Mouse (Mus musculus) embryonic facial prominence, embryonic 15.5 days (tissue): Measurements from ENCODE around the gene Rtf2. TPM values are rescaled to one million over a fixed set of nuclear protein-coding genes. Genes with fewer than 3 reads are reported as not detected.

ENCODE experiments used
- ATAC-seq: fragments of 200-750 bp; cut with Nextera tagmentation; 2 replicates; pipeline ENCODE4 v1.8.0; 2017; ENCODE audit warnings: low read depth, moderate TSS enrichment; ENCODE audit not compliant: insufficient number of reproducible peaks, low FRiP score, low TSS enrichment
- H3K27ac ChIP-seq: fragments of 300-500 bp; sonication (generic); replicated peaks from 2 replicates; pipeline ENCODE4 v1.5.1; 2015; ENCODE audit warnings: mild to moderate bottlenecking, inconsistent platforms
- H3K27me3 ChIP-seq: fragments of 300-500 bp; sonication (generic); 2 replicates; pipeline ENCODE4 v1.6.1; 2015; ENCODE audit warnings: inconsistent platforms
- H3K36me3 ChIP-seq: fragments of 300-500 bp; sonication (generic); 2 replicates; pipeline ENCODE4 v1.6.1; 2015; ENCODE audit warnings: mild to moderate bottlenecking, inconsistent platforms
- H3K4me1 ChIP-seq: fragments of 300-500 bp; sonication (generic); 2 replicates; pipeline ENCODE4 v1.6.1; 2015; ENCODE audit warnings: inconsistent platforms
- H3K4me2 ChIP-seq: fragments of 300-500 bp; sonication (generic); replicated peaks from 2 replicates; pipeline ENCODE4 v1.6.1; 2015; ENCODE audit warnings: mild to moderate bottlenecking, inconsistent platforms
- H3K4me3 ChIP-seq: fragments of 300-500 bp; sonication (generic); replicated peaks from 2 replicates; pipeline ENCODE4 v1.5.1; 2015; ENCODE audit warnings: mild to moderate bottlenecking, inconsistent platforms
- H3K9ac ChIP-seq: fragments of 300-500 bp; sonication (generic); 2 replicates; pipeline ENCODE4 v1.6.1; 2015; ENCODE audit warnings: inconsistent platforms
- H3K9me3 ChIP-seq: fragments of 300-500 bp; sonication (generic); replicated peaks from 2 replicates; pipeline ENCODE4 v1.6.1; 2016; ENCODE audit warnings: inconsistent platforms
- WGBS: fragments of 180-500 bp; shearing (Covaris S2); methylation state at CpG from one replicate; pipeline ENCODE4 v1.1.7; 2015; 5-methylcytosine and 5-hydroxymethylcytosine counted together
- polyA plus RNA-seq: library from polyadenylated mRNA; unstranded; fragments of >200 nt; fragmentation: Nextera tagmentation; extraction: Ambion mirVana; gene quantifications from 2 replicates; pipeline ENCODE4 v1.2.1, GENCODE M21; 2015

Gene Rtf2
- 75.8 and 79.2 TPM in 2 replicates for polyA plus RNA-seq

- ATAC-seq: peak; percentile 94
- H3K36me3 ChIP-seq: peaks cover 6% of the 10 kb centered on the region; the same call in 1 of the 2 replicates
- WGBS: 2% methylated on average over 35 of the region's 35 CpGs
- no peaks in the 10 kb centered on the region for H3K9me3 ChIP-seq
- H3K27ac ChIP-seq: peak within 1 kb of the TSS; percentile 85
- H3K27me3 ChIP-seq: no peaks in the 10 kb centered on the region
- H3K4me3 ChIP-seq: peak within 1 kb of the TSS; percentile 78
- peak within 1 kb of the TSS; percentile 63 for H3K9ac ChIP-seq
- peaks cover 21% of the 10 kb centered on the region for H3K4me1 ChIP-seq
- H3K4me2 ChIP-seq: peak within 1 kb of the TSS; percentile 60
Observed at GRCm38 (mm10) chr2:172439843-172440639, at the start of gene Rtf2. Gene Rtf2 (plus strand): TSS chr2:172440556.

DNA sequence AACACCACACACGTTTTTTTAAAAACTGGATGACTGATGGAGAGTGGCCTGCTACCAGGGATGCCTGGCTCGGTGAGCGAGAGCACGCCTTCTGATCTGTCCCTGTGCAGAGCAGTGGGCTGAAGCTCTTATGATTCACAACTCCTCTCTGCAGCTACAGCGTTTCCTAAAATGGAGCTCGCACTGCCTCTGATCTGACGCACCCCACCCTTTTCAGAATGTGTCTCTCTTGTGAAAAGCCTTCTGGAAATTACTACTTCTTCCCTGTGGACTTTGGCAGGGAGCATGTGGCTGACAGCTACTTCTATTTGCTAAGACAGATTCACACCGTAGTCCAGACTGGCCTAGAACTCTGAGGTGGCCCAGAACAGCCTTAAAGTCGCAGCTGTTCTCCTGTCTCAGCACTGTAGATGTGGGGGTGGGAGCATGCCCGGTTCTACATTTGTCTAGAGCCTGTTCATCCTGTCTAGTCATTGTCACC is 48.3 kb upstream of the Rtf2 start:
- no peak for ATAC-seq
- WGBS: 59% methylated on average over 10 of the region's 10 CpGs

DNA sequence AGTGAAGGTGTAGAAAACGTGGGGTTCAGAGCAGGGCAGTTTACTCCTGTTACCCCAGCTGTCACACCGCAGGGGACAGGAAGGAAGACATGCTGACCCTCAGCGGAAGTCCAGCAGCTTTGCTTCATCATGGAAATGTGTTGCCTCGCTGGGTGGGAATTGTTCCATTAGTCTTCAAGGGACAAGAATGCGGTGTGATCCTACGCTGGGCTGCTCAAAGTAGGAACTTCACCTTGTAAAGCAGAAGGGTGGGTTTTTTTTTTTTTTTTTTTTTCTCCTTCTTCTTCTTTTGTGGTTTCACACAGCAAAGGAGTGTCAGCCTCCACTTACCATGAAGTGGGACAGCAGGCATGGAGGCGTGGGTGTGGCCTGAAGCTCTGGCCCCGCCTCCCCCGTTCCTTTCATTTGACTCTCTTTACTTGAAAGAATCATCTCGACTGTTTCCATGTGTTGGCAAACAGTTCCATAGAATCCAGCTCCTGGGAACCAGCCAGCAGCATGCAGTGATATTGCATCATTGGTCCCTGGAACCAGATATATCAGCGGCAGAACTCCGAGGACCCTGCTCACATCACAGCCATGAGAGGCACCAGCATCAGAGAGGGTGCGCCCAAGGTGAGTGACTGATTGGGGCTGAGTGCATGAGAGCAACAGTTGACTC is 46.8 kb upstream of the Rtf2 start, which contains the start of gene Cass4:
Cass4 (plus strand) TSS at position 404 of the 661 bp plus-strand sequence.
- H3K9ac ChIP-seq: no peak within 1 kb of the TSS
- ATAC-seq: no peak; the same call in 1 of the 2 replicates
- H3K36me3 ChIP-seq: no peaks in the 10 kb centered on the region
- H3K9me3 ChIP-seq: no peaks in the 10 kb centered on the region
- H3K4me3 ChIP-seq: no peak within 1 kb of the TSS
- no peaks in the 10 kb centered on the region for H3K4me1 ChIP-seq
- WGBS: 40% methylated on average over 13 of the region's 13 CpGs
- H3K27ac ChIP-seq: no peak within 1 kb of the TSS
- H3K4me2 ChIP-seq: no peak within 1 kb of the TSS
- no peaks in the 10 kb centered on the region for H3K27me3 ChIP-seq

More for the DNA sequence above, 48.3 kb upstream of the Rtf2 start:
- no peaks in the 10 kb centered on the region for H3K9me3 ChIP-seq
- no peak overlapping the region for H3K27ac ChIP-seq
- no peak overlapping the region for H3K4me3 ChIP-seq
- no peaks in the 10 kb centered on the region for H3K36me3 ChIP-seq
- no peak overlapping the region for H3K9ac ChIP-seq
- no peak overlapping the region for H3K4me2 ChIP-seq
- no peaks in the 10 kb centered on the region for H3K27me3 ChIP-seq
- H3K4me1 ChIP-seq: no peaks in the 10 kb centered on the region

GRCm38 (mm10) chr2:172394052-172394392 is 46.3 kb upstream of the Rtf2 start:
- WGBS: 74% methylated on average over 2 of the region's 2 CpGs
- Histone ChIP-seq H3K4me1 (no peaks in the 10 kb centered on the region), H3K4me3 (no peak overlapping the region), H3K27me3 (no peaks in the 10 kb centered on the region), H3K27ac (no peak overlapping the region), H3K4me2 (no peak overlapping the region), H3K9me3 (no peaks in the 10 kb centered on the region), H3K9ac (no peak overlapping the region), H3K36me3 (no peaks in the 10 kb centered on the region)
- ATAC-seq: no peak

- 78% methylated on average over 4 of the region's 4 CpGs for WGBS
- ATAC-seq: no peak
- H3K27me3 ChIP-seq: no peaks in the 10 kb centered on the region
- no peak overlapping the region for H3K9ac ChIP-seq
- H3K4me1 ChIP-seq: no peaks in the 10 kb centered on the region
- H3K4me2 ChIP-seq: no peak overlapping the region
- H3K27ac ChIP-seq: no peak overlapping the region
- H3K36me3 ChIP-seq: no peaks in the 10 kb centered on the region
- no peak overlapping the region for H3K4me3 ChIP-seq
- H3K9me3 ChIP-seq: no peaks in the 10 kb centered on the region
Observed at GRCm38 (mm10) chr2:172394671-172395070, 45.7 kb upstream of the Rtf2 start.

DNA sequence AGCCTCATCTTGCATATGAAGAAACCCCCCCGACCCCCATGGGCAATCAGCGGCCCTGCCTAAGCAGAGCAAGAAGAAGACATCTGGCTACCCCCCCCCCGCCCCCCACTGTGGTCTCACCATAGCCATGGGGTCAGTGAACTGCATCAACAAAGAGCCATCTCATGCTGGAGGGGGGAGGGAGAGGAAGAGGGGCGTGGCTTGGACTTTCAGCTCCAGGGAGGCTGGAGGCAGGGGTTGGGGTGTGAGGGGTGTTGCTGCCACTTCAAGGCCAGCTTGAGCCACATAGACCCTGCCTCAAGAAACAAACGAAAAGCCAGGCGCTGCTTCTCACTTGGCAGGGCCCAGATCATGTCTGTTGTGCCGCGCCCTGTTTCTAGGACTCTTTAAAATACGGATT is 44.4 kb upstream of the Rtf2 start:
- no peak overlapping the region for H3K27ac ChIP-seq
- H3K27me3 ChIP-seq: no peaks in the 10 kb centered on the region
- no peak overlapping the region for H3K9ac ChIP-seq
- no peak overlapping the region for H3K4me3 ChIP-seq
- ATAC-seq: no peak
- no peak overlapping the region for H3K4me2 ChIP-seq
- H3K36me3 ChIP-seq: no peaks in the 10 kb centered on the region
- no peaks in the 10 kb centered on the region for H3K4me1 ChIP-seq
- WGBS: 40% methylated on average over 9 of the region's 9 CpGs
- H3K9me3 ChIP-seq: no peaks in the 10 kb centered on the region

GRCm38 (mm10) chr2:172399901-172400300 is 40.5 kb upstream of the Rtf2 start:
- Histone ChIP-seq H3K27ac (no peak overlapping the region), H3K27me3 (no peaks in the 10 kb centered on the region), H3K4me1 (no peaks in the 10 kb centered on the region), H3K9me3 (no peaks in the 10 kb centered on the region), H3K4me3 (no peak overlapping the region), H3K9ac (no peak overlapping the region), H3K36me3 (no peaks in the 10 kb centered on the region), H3K4me2 (no peak overlapping the region)
- 49% methylated on average over 9 of the region's 9 CpGs for WGBS
- no peak for ATAC-seq

DNA sequence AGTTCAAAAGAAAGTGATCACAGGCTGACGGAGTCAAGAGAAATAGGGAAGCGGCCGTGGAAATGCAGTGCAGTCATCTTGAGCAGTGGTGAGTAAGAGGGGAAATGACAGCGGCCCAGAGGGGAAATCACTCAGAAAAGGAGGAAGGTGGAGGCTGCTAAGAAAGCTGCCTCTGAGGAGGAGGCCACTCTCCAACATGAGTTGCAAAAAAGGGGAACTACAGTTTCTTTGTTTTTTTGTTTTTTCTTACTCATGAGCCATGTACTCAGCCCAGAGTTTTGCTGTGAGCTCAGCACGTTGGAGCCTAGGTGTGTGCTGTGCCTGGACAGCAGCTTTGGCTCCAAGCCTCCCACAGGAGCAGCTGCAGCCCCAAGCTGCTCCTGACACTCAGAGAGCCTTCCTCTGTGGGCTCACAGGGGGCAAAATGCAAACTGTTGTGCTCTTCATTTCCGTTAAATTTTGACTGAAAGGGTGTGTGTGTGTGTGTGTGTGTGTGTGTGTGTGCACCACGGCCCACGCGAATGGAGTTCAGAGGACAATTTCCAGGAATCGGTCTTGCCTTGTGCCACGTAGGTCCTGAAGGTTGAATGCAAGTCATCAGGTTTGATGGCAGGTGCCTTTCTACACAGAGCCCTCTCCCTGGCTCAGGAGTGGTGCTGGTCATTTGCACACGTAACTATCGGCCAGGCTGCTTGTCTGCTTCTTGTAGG is 39.1 kb upstream of the Rtf2 start:
- H3K9ac ChIP-seq: no peak overlapping the region
- ATAC-seq: no peak
- WGBS: 57% methylated on average over 13 of the region's 13 CpGs

GRCm38 (mm10) chr2:172404239-172404638 is 36.1 kb upstream of the Rtf2 start:
- Histone ChIP-seq H3K27me3 (no peaks in the 10 kb centered on the region), H3K36me3 (no peaks in the 10 kb centered on the region), H3K27ac (no peak overlapping the region), H3K9ac (no peak overlapping the region), H3K4me1 (no peaks in the 10 kb centered on the region), H3K4me3 (no peak overlapping the region), H3K9me3 (no peaks in the 10 kb centered on the region), H3K4me2 (no peak overlapping the region)
- no peak for ATAC-seq
- WGBS: 59% methylated on average over 7 of the region's 7 CpGs

More for the DNA sequence above, 39.1 kb upstream of the Rtf2 start:
- no peaks in the 10 kb centered on the region for H3K9me3 ChIP-seq
- H3K4me2 ChIP-seq: no peak overlapping the region
- H3K4me3 ChIP-seq: no peak overlapping the region
- no peaks in the 10 kb centered on the region for H3K4me1 ChIP-seq
- no peak overlapping the region; the same call in 1 of the 2 replicates for H3K27ac ChIP-seq
- no peaks in the 10 kb centered on the region for H3K27me3 ChIP-seq
- no peaks in the 10 kb centered on the region for H3K36me3 ChIP-seq

- no peaks in the 10 kb centered on the region for H3K4me1 ChIP-seq
- H3K27me3 ChIP-seq: no peaks in the 10 kb centered on the region
- H3K4me3 ChIP-seq: no peak overlapping the region
- H3K27ac ChIP-seq: no peak overlapping the region
- no peak for ATAC-seq
- H3K9me3 ChIP-seq: no peaks in the 10 kb centered on the region
- 76% methylated on average over 3 of the region's 3 CpGs for WGBS
- no peak overlapping the region for H3K4me2 ChIP-seq
- H3K9ac ChIP-seq: no peak overlapping the region
- no peaks in the 10 kb centered on the region for H3K36me3 ChIP-seq
Observed at GRCm38 (mm10) chr2:172405011-172405410, 35.3 kb upstream of the Rtf2 start.

GRCm38 (mm10) chr2:172406173-172406572 is 34.2 kb upstream of the Rtf2 start:
- Histone ChIP-seq H3K4me1 (no peaks in the 10 kb centered on the region), H3K4me2 (no peak overlapping the region), H3K27me3 (no peaks in the 10 kb centered on the region), H3K9ac (no peak overlapping the region), H3K36me3 (no peaks in the 10 kb centered on the region), H3K4me3 (no peak overlapping the region), H3K27ac (no peak overlapping the region), H3K9me3 (no peaks in the 10 kb centered on the region)
- 77% methylated on average over 4 of the region's 4 CpGs for WGBS
- no peak for ATAC-seq
